Mouse (Mus musculus) limb, embryonic 15.5 days (tissue): ENCODE data around the gene Ppp1r3f. TPM values are rescaled to one million over a fixed set of nuclear protein-coding genes. Genes with fewer than 3 reads are reported as not detected.
A peak's percentile ranks its signal among the peaks of the same experiment; 100 is the strongest.

ENCODE experiments used
- ATAC-seq: fragments of 200-750 bp; cut with Nextera tagmentation; 2 replicates; pipeline ENCODE4 v1.8.0; 2017; ENCODE audit warnings: low read depth, moderate TSS enrichment; ENCODE audit not compliant: insufficient number of reproducible peaks, low FRiP score, low TSS enrichment
- H3K27ac ChIP-seq: fragments of 300-500 bp; sonication (generic); 2 replicates; pipeline ENCODE4 v1.5.1; 2015; ENCODE audit warnings: moderate library complexity, mild to moderate bottlenecking, inconsistent platforms
- H3K27me3 ChIP-seq: fragments of 300-500 bp; sonication (generic); 2 replicates; pipeline ENCODE4 v1.6.1; 2015; ENCODE audit warnings: inconsistent platforms
- H3K36me3 ChIP-seq: fragments of 300-500 bp; sonication (generic); 2 replicates; pipeline ENCODE4 v1.6.1; 2015; ENCODE audit warnings: inconsistent platforms
- H3K4me1 ChIP-seq: fragments of 300-500 bp; sonication (generic); 2 replicates; pipeline ENCODE4 v1.6.1; 2015; ENCODE audit warnings: inconsistent platforms
- H3K4me2 ChIP-seq: fragments of 300-500 bp; sonication (generic); 2 replicates; pipeline ENCODE4 v1.6.1; 2015; ENCODE audit warnings: mild to moderate bottlenecking, inconsistent platforms
- H3K4me3 ChIP-seq: fragments of 300-500 bp; sonication (generic); 2 replicates; pipeline ENCODE4 v1.5.1; 2015; ENCODE audit warnings: mild to moderate bottlenecking, inconsistent platforms
- H3K9ac ChIP-seq: fragments of 300-500 bp; sonication (generic); 2 replicates; pipeline ENCODE4 v1.6.1; 2015; ENCODE audit warnings: inconsistent platforms
- H3K9me3 ChIP-seq: fragments of 300-500 bp; sonication (generic); 2 replicates; pipeline ENCODE4 v1.6.1; 2016; ENCODE audit warnings: inconsistent platforms
- WGBS: fragments of 180-500 bp; shearing (Covaris S2); methylation state at CpG from one replicate; pipeline ENCODE4 v1.1.7; 2015; 5-methylcytosine and 5-hydroxymethylcytosine counted together
- polyA plus RNA-seq: library from polyadenylated mRNA; unstranded; fragments of >200 nt; fragmentation: Nextera tagmentation; extraction: Ambion mirVana; gene quantifications from 2 replicates; pipeline ENCODE4 v1.2.1, GENCODE M21; 2015

The Ppp1r3f gene
- polyA plus RNA-seq, 1 experiment from 2014 or later, result 1.9 TPM

- H3K27me3 ChIP-seq, result no peaks in the 10 kb centered on the region
- H3K4me2 ChIP-seq, result no peak overlapping the region
- ATAC-seq, result no peak
- H3K4me3 ChIP-seq, result no peak overlapping the region
- 89% methylated on average over 2 of the region's 2 CpGs for WGBS
- H3K4me1 ChIP-seq, result no peaks in the 10 kb centered on the region
- no peak overlapping the region for H3K27ac ChIP-seq
- no peak overlapping the region for H3K9ac ChIP-seq
- H3K36me3 ChIP-seq, result no peaks in the 10 kb centered on the region
- H3K9me3 ChIP-seq, result no peaks in the 10 kb centered on the region
Observed at GRCm38 (mm10) chrX:7581151-7581550, 7.1 kb upstream of the Ppp1r3f start.

GRCm38 (mm10) chrX:7574885-7575231 is 775 bp upstream of the Ppp1r3f start:
- whole genome bisulfite sequencing, result 26% methylated on average over 5 of the region's 6 CpGs
- H3K9me3 ChIP-seq, result no peaks in the 10 kb centered on the region
- H3K4me1 ChIP-seq, result peaks cover 9% of the 10 kb centered on the region; the same call in 1 of the 2 replicates
- H3K4me3 ChIP-seq, result peak overlapping the region; percentile 59
- no peak for ATAC-seq
- no peak overlapping the region for H3K9ac ChIP-seq
- no peaks in the 10 kb centered on the region for H3K27me3 ChIP-seq
- H3K36me3 ChIP-seq, result no peaks in the 10 kb centered on the region
- peak overlapping the region; percentile 60 for H3K4me2 ChIP-seq
- peak overlapping the region; percentile 55; the same call in 1 of the 2 replicates for H3K27ac ChIP-seq

- WGBS, result 39% methylated on average over 57 of the region's 72 CpGs
- Histone ChIP-seq H3K36me3 (no peaks in the 10 kb centered on the region), H3K9ac (peak within 1 kb of the TSS; percentile 54), H3K9me3 (no peaks in the 10 kb centered on the region), H3K4me2 (peak within 1 kb of the TSS; percentile 60), H3K27me3 (no peaks in the 10 kb centered on the region), H3K4me1 (peaks cover 9% of the 10 kb centered on the region; the same call in 1 of the 2 replicates), H3K4me3 (peak within 1 kb of the TSS; percentile 59), H3K27ac (peak within 1 kb of the TSS; percentile 84)
- ATAC-seq, result peak; percentile 75; the same call in 1 of the 2 replicates
Observed at GRCm38 (mm10) chrX:7573176-7574086, 652 bp downstream of the Ppp1r3f start, which contains the start of gene Foxp3. TSS of gene Foxp3 (plus strand) at chrX:7573644.

GRCm38 (mm10) chrX:7572466-7572865 is 1.6 kb downstream of the Ppp1r3f start:
- no peaks in the 10 kb centered on the region for H3K36me3 ChIP-seq
- H3K4me2 ChIP-seq, result no peak overlapping the region
- H3K27ac ChIP-seq, result no peak overlapping the region
- no peaks in the 10 kb centered on the region for H3K27me3 ChIP-seq
- no peak for ATAC-seq
- no peak overlapping the region for H3K9ac ChIP-seq
- 87% methylated on average over 10 of the region's 10 CpGs for WGBS
- no peaks in the 10 kb centered on the region for H3K9me3 ChIP-seq
- peak overlapping the region; percentile 59; the same call in 1 of the 2 replicates for H3K4me3 ChIP-seq
- peaks cover 9% of the 10 kb centered on the region; the same call in 1 of the 2 replicates for H3K4me1 ChIP-seq

GRCm38 (mm10) chrX:7571565-7572136 is 2.4 kb downstream of the Ppp1r3f start:
- ATAC-seq, result no peak
- H3K9ac ChIP-seq, result no peak overlapping the region
- H3K9me3 ChIP-seq, result no peaks in the 10 kb centered on the region
- H3K27ac ChIP-seq, result no peak overlapping the region
- peaks cover 9% of the 10 kb centered on the region; the same call in 1 of the 2 replicates for H3K4me1 ChIP-seq
- 85% methylated on average over 9 of the region's 9 CpGs for WGBS
- no peaks in the 10 kb centered on the region for H3K27me3 ChIP-seq
- H3K4me2 ChIP-seq, result no peak overlapping the region
- H3K36me3 ChIP-seq, result no peaks in the 10 kb centered on the region
- no peak overlapping the region for H3K4me3 ChIP-seq

- H3K9ac ChIP-seq, result no peak overlapping the region
- 69% methylated on average over 7 of the region's 7 CpGs for WGBS
- H3K4me2 ChIP-seq, result no peak overlapping the region
- H3K27ac ChIP-seq, result no peak overlapping the region
- peaks cover 9% of the 10 kb centered on the region; the same call in 1 of the 2 replicates for H3K4me1 ChIP-seq
- no peak for ATAC-seq
- no peaks in the 10 kb centered on the region for H3K9me3 ChIP-seq
- no peaks in the 10 kb centered on the region for H3K36me3 ChIP-seq
- no peak overlapping the region for H3K4me3 ChIP-seq
- H3K27me3 ChIP-seq, result no peaks in the 10 kb centered on the region
Observed at GRCm38 (mm10) chrX:7570481-7571175, 3.5 kb downstream of the Ppp1r3f start.

- no peak overlapping the region for H3K4me2 ChIP-seq
- 0 out of 2 replicates have a peak, but pooled peaks cover 2% of the 10 kb centered on the region for H3K4me1 ChIP-seq
- ATAC-seq, result no peak
- H3K36me3 ChIP-seq, result no peaks in the 10 kb centered on the region
- no peaks in the 10 kb centered on the region for H3K9me3 ChIP-seq
- no peaks in the 10 kb centered on the region for H3K27me3 ChIP-seq
- H3K9ac ChIP-seq, result no peak overlapping the region
- H3K27ac ChIP-seq, result no peak overlapping the region
- no peak overlapping the region for H3K4me3 ChIP-seq
- 72% methylated on average over 9 of the region's 9 CpGs for WGBS
Observed at GRCm38 (mm10) chrX:7567491-7567890, 6.6 kb downstream of the Ppp1r3f start.

GRCm38 (mm10) chrX:7566352-7566751 is 7.7 kb downstream of the Ppp1r3f start:
- WGBS, result 83% methylated on average over 6 of the region's 6 CpGs
- H3K27ac ChIP-seq, result no peak overlapping the region
- H3K4me2 ChIP-seq, result no peak overlapping the region
- H3K4me3 ChIP-seq, result no peak overlapping the region
- H3K9me3 ChIP-seq, result no peaks in the 10 kb centered on the region
- ATAC-seq, result no peak
- H3K9ac ChIP-seq, result no peak overlapping the region
- H3K27me3 ChIP-seq, result no peaks in the 10 kb centered on the region
- H3K36me3 ChIP-seq, result no peaks in the 10 kb centered on the region
- H3K4me1 ChIP-seq, result no peaks in the 10 kb centered on the region

- Histone ChIP-seq H3K4me3 (no peak overlapping the region), H3K9me3 (no peaks in the 10 kb centered on the region), H3K27me3 (no peaks in the 10 kb centered on the region), H3K27ac (no peak overlapping the region), H3K9ac (no peak overlapping the region), H3K36me3 (no peaks in the 10 kb centered on the region), H3K4me2 (no peak overlapping the region), H3K4me1 (no peaks in the 10 kb centered on the region)
- WGBS, result 16% methylated on average over 2 of the region's 2 CpGs
- no peak for ATAC-seq
Observed at GRCm38 (mm10) chrX:7563076-7563475, 11.0 kb downstream of the Ppp1r3f start.

GRCm38 (mm10) chrX:7553474-7553873 is 20.6 kb downstream of the Ppp1r3f start:
- ATAC-seq, result no peak
- 88% methylated on average over 4 of the region's 4 CpGs for WGBS
- H3K4me3 ChIP-seq, result no peak overlapping the region
- H3K4me2 ChIP-seq, result no peak overlapping the region
- no peaks in the 10 kb centered on the region for H3K27me3 ChIP-seq
- no peak overlapping the region for H3K27ac ChIP-seq
- H3K9ac ChIP-seq, result no peak overlapping the region
- H3K9me3 ChIP-seq, result no peaks in the 10 kb centered on the region
- H3K4me1 ChIP-seq, result no peaks in the 10 kb centered on the region
- no peaks in the 10 kb centered on the region for H3K36me3 ChIP-seq

GRCm38 (mm10) chrX:7524961-7525360 is 49.1 kb downstream of the Ppp1r3f start:
- H3K4me3 ChIP-seq, result no peak overlapping the region
- no peak overlapping the region for H3K9ac ChIP-seq
- H3K4me2 ChIP-seq, result no peak overlapping the region
- no peaks in the 10 kb centered on the region for H3K36me3 ChIP-seq
- 41% methylated on average over 3 of the region's 3 CpGs for WGBS
- H3K4me1 ChIP-seq, result no peaks in the 10 kb centered on the region
- no peaks in the 10 kb centered on the region for H3K27me3 ChIP-seq
- no peaks in the 10 kb centered on the region for H3K9me3 ChIP-seq
- ATAC-seq, result no peak
- H3K27ac ChIP-seq, result no peak overlapping the region
